Mouse (Mus musculus) E14TG2a.4 (cell line): ENCODE results near the gene Slc26a8.

Experiments
- H3K27me3 ChIP-seq: 2 replicates; pipeline ENCODE4 v1.6.1; 2014; ENCODE audit warnings: low read length, control low read depth; ENCODE audit not compliant: insufficient read depth
- H3K36me3 ChIP-seq: 2 replicates; pipeline ENCODE4 v1.6.1; 2014; ENCODE audit warnings: low read length, control low read depth; ENCODE audit not compliant: insufficient read depth
- H3K4me1 ChIP-seq: replicated peaks from 2 replicates; pipeline ENCODE4 v1.6.1; 2014; ENCODE audit warnings: low read depth, low read length, control low read depth
- H3K4me3 ChIP-seq: replicated peaks from 2 replicates; pipeline ENCODE4 v1.5.1; 2014; ENCODE audit warnings: mild to moderate bottlenecking, low read length
- H3K9me3 ChIP-seq: 2 replicates; pipeline ENCODE4 v1.6.1; 2014; ENCODE audit warnings: low read length, control low read depth
- CTCF ChIP-seq: conservative IDR thresholded peaks from 2 replicates; pipeline ENCODE4 v1.5.1; 2014; ENCODE audit warnings: low read length
- NANOG ChIP-seq: IDR thresholded peaks from 2 replicates; pipeline ENCODE4 v1.6.1; 2014; ENCODE audit warnings: borderline replicate concordance, low read length, mixed read lengths
- POU5F1 ChIP-seq: IDR thresholded peaks from 2 replicates; pipeline ENCODE4 v1.6.1; 2014; ENCODE audit warnings: low read length, borderline replicate concordance

Slc26a8 gene

DNA sequence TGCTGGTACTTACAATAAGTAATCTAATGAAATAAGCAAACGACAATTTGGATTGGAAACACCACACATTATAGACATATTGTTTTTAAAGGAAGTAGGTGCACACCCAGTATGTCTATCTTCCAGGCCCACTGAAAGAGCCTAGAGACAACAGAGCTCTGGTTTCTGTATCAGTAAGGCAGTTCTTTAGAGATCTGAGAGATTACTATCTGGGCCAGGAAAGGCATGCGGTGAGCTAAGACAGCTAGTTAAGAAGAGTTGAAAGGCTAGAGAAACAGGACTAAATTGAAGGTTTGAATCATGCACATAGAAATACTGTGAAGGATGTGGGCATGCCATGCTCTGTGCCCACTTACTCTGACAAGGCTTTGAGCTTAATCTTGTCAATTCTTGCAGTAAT lies 77.4 kb downstream of the Slc26a8 start:
- no peaks in the 10 kb centered on the region for H3K9me3 ChIP-seq
- peaks cover 56% of the 10 kb centered on the region for H3K4me1 ChIP-seq
- no peaks in the 10 kb centered on the region for H3K27me3 ChIP-seq

DNA sequence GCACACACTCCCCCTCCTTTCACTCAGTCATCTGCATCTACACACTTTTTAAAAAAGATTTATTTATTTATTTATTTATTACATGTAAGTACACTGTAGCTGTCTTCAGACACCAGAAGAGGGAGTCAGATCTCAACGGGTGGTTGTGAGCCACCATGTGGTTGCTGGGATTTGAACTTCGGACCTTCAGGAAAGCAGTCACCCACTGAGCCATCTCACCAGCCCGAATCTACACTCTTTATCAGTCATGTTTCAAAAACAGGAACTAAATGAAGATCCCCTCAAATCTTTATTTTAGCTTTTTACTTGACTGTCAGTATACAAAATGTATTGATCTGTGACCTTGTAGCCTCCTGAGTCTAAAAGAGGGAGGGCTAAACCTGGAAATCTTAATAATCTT lies 80.5 kb downstream of the Slc26a8 start:
- Histone ChIP-seq H3K4me3 (no peak overlapping the region), H3K27me3 (no peaks in the 10 kb centered on the region), H3K4me1 (peaks cover 38% of the 10 kb centered on the region), H3K36me3 (peaks cover 69% of the 10 kb centered on the region), H3K9me3 (no peaks in the 10 kb centered on the region)
- TF ChIP-seq CTCF: no peak
- TF ChIP-seq NANOG: no peak
- no peak for TF ChIP-seq POU5F1

More for the DNA sequence above, 77.4 kb downstream of the Slc26a8 start:
- Histone ChIP-seq H3K4me3 (no peak overlapping the region), H3K36me3 (peaks cover 65% of the 10 kb centered on the region)
- no peak for TF ChIP-seq POU5F1

- Histone ChIP-seq H3K4me3 (no peak overlapping the region), H3K27me3 (no peaks in the 10 kb centered on the region), H3K36me3 (peaks cover 95% of the 10 kb centered on the region), H3K9me3 (no peaks in the 10 kb centered on the region), H3K4me1 (peaks cover 34% of the 10 kb centered on the region)
- TF ChIP-seq CTCF (no peak), NANOG (no peak), POU5F1 (no peak)
These were observed 88.3 kb downstream of the Slc26a8 start for GRCm38 (mm10) chr17:28601557-28602250.

DNA sequence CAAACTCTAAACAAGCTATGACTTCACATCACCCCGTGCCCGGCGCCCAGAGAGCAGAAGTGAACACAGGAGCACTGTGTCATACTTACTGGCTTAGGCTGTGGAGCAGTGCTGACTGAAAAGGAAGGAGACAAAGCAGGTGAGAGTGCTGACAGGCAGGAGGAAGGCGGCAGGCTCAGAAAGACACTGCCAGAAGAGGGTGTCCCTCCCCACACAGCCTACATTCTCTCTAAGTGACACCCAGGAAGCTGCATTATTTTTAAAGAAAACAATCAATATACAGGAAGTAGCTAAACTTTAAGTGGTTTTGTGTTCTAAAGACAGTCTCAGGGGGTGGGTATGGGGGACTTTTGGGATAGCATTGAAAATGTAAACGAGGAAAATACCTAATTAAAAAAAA lies 89.3 kb downstream of the Slc26a8 start:
- Histone ChIP-seq H3K36me3 (peaks cover 95% of the 10 kb centered on the region), H3K9me3 (no peaks in the 10 kb centered on the region), H3K27me3 (no peaks in the 10 kb centered on the region), H3K4me3 (no peak overlapping the region), H3K4me1 (peaks cover 39% of the 10 kb centered on the region)
- TF ChIP-seq NANOG (no peak), CTCF (no peak), POU5F1 (no peak)

- peaks cover 87% of the 10 kb centered on the region for H3K36me3 ChIP-seq
- no peaks in the 10 kb centered on the region for H3K27me3 ChIP-seq
- no peak for TF ChIP-seq CTCF
- TF ChIP-seq NANOG: no peak
- no peak for TF ChIP-seq POU5F1
- 0 out of 2 replicates have a peak overlapping the region, but pooled peaks have one; percentile 27 for H3K4me3 ChIP-seq
- H3K4me1 ChIP-seq: peaks cover 82% of the 10 kb centered on the region
- no peaks in the 10 kb centered on the region for H3K9me3 ChIP-seq
These were observed 96.1 kb downstream of the Slc26a8 start for GRCm38 (mm10) chr17:28593965-28594364.

DNA sequence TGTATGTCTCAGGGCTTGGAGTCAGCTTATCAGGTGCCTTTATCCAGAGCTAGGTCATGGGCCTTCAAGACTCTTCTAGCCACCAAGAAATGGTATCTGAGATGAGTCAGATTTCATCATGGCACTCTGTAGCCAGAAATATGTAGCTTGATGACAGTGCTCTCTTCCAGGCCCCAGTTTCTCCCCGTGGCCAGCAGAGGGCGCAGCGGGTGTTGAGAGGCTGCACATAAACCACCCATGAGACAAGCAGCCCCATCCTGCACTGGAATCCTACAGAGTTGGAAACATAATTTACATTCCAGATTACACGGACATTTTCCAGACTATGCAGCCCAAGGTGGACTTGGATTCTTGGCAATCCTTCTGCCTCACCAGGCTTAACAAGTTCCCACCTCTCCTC lies 97.0 kb downstream of the Slc26a8 start:
- Histone ChIP-seq H3K9me3 (no peaks in the 10 kb centered on the region), H3K36me3 (peaks cover 89% of the 10 kb centered on the region), H3K4me1 (peaks cover 87% of the 10 kb centered on the region), H3K27me3 (no peaks in the 10 kb centered on the region), H3K4me3 (0 out of 2 replicates have a peak overlapping the region, but pooled peaks have one; percentile 27)
- TF ChIP-seq NANOG (no peak), CTCF (peak; percentile 98)

DNA sequence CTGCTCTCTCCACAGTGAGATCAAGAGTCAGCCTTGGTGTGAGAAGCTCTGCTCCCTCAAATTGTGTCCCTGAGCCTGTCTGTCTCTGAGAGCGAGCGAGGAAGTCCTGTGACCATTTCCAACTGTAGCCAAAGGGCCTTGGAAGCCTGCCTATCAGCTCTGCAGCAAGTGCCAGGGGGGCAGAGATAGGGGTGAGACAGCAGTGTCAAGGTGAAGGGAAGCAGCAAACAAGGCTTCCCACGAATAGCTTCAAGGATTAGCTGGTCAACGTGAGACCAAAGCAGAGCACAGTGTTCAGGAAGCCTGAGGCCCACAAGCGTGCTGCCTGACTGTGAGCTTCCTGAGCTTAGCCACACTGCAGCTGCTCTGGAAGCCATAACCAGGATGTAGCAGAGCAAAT lies 98.6 kb downstream of the Slc26a8 start:
- TF ChIP-seq NANOG (no peak), POU5F1 (no peak), CTCF (no peak)
- no peaks in the 10 kb centered on the region for H3K9me3 ChIP-seq

GRCm38 (mm10) chr17:28590596-28590995 lies 99.4 kb downstream of the Slc26a8 start:
- H3K9me3 ChIP-seq: no peaks in the 10 kb centered on the region
- TF ChIP-seq CTCF (no peak), POU5F1 (no peak), NANOG (no peak)
- H3K36me3 ChIP-seq: peaks cover 85% of the 10 kb centered on the region
- no peaks in the 10 kb centered on the region for H3K27me3 ChIP-seq
- H3K4me3 ChIP-seq: 0 out of 2 replicates have a peak overlapping the region, but pooled peaks have one; percentile 5
- peaks cover 98% of the 10 kb centered on the region for H3K4me1 ChIP-seq

More for the DNA sequence above, 98.6 kb downstream of the Slc26a8 start:
- Histone ChIP-seq H3K4me3 (peak overlapping the region; percentile 37; the same call in 1 of the 2 replicates), H3K27me3 (no peaks in the 10 kb centered on the region), H3K36me3 (peaks cover 88% of the 10 kb centered on the region), H3K4me1 (peaks cover 96% of the 10 kb centered on the region)

DNA sequence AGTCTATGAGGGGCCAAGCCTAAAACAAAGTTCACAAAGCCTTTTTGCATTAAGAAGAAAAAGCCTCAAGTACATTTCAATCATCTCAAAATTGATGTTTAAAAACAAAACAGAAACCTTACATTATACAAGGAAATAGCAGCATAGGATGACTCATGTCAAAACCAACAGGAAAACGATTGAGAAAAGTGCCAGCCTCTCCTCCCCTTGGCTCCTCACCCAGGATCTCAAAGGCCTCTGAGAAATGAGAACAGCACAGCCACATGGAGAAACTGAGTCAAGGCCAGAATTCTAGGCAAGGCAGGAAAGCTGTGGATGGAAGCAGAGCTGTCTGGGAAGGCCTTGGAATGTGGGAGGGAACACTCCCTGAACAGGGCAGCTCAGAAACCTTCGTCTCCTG lies 101.4 kb downstream of the Slc26a8 start:
- Histone ChIP-seq H3K9me3 (no peaks in the 10 kb centered on the region), H3K4me3 (no peak overlapping the region), H3K36me3 (peaks cover 75% of the 10 kb centered on the region), H3K27me3 (no peaks in the 10 kb centered on the region), H3K4me1 (peaks cover 98% of the 10 kb centered on the region)
- TF ChIP-seq CTCF (no peak), POU5F1 (no peak), NANOG (no peak)
